Mouse (Mus musculus) heart, embryonic 14.5 days (tissue): ENCODE measurements around the gene Rgs3. TPM values are rescaled to one million over a fixed set of nuclear protein-coding genes. Genes with fewer than 3 reads are reported as not detected.
A peak's percentile ranks its signal among the peaks of the same experiment; 100 is the strongest.

Experiments
- ATAC-seq: fragments of 200-750 bp; cut with Nextera tagmentation; 2 replicates; pipeline ENCODE4 v1.8.0; 2017; ENCODE audit warnings: low read depth, moderate TSS enrichment; ENCODE audit not compliant: insufficient number of reproducible peaks, insufficient read depth, low FRiP score
- H3K27ac ChIP-seq, 2 experiments: fragments of 200-500 bp in 1 of 2; fragments of 300-500 bp in 1 of 2; sonication (generic) in 1 of 2; replicated peaks in 1 of 2; 2 replicates each; pipeline ENCODE4 v1.5.1; 2012 to 2014; ENCODE audit warnings: low read depth in 2 of 2, low read length in 2 of 2, control low read depth in 1 of 2, mild to moderate bottlenecking in 1 of 2, mixed read lengths in 1 of 2; ENCODE audit not compliant: control insufficient read depth in 1 of 2, insufficient read depth in 1 of 2
- H3K27me3 ChIP-seq: fragments of 300-500 bp; sonication (generic); 2 replicates; pipeline ENCODE4 v1.6.1; 2014; ENCODE audit warnings: mild to moderate bottlenecking, low read length, control low read depth; ENCODE audit not compliant: control insufficient read depth, insufficient read depth
- H3K36me3 ChIP-seq: fragments of 300-500 bp; sonication (generic); 2 replicates; pipeline ENCODE4 v1.6.1; 2014; ENCODE audit warnings: mild to moderate bottlenecking, control low read depth, low read length, mixed read lengths; ENCODE audit not compliant: control insufficient read depth, insufficient read depth
- H3K4me1 ChIP-seq, 2 experiments: fragments of 200-500 bp in 1 of 2; fragments of 300-500 bp in 1 of 2; sonication (generic) in 1 of 2; 2 replicates each; pipeline ENCODE4 v1.6.1; 2012 to 2014; ENCODE audit warnings: low read length in 2 of 2, control low read depth in 1 of 2, mixed read lengths in 1 of 2; ENCODE audit not compliant: control insufficient read depth in 2 of 2, insufficient read depth in 2 of 2
- H3K4me2 ChIP-seq: fragments of 300-500 bp; sonication (generic); 2 replicates; pipeline ENCODE4 v1.6.1; 2014; ENCODE audit warnings: mild to moderate bottlenecking, low read length
- H3K4me3 ChIP-seq, 2 experiments: fragments of 200-500 bp in 1 of 2; fragments of 300-500 bp in 1 of 2; sonication (generic) in 1 of 2; 2 replicates each; pipeline ENCODE4 v1.5.1; 2012 to 2014; ENCODE audit warnings: low read length in 2 of 2, mild to moderate bottlenecking in 2 of 2, control low read depth in 1 of 2, low read depth in 1 of 2, moderate library complexity in 1 of 2; ENCODE audit not compliant: control insufficient read depth in 1 of 2, insufficient read depth in 1 of 2
- H3K9ac ChIP-seq: fragments of 300-500 bp; sonication (generic); 2 replicates; pipeline ENCODE4 v1.6.1; 2014; ENCODE audit warnings: mild to moderate bottlenecking, low read length
- H3K9me3 ChIP-seq: fragments of 300-500 bp; sonication (generic); 2 replicates; pipeline ENCODE4 v1.6.1; 2016; ENCODE audit warnings: low read length, control low read depth; ENCODE audit not compliant: control insufficient read depth
- WGBS: fragments of 180-500 bp; shearing (Covaris S2); extraction: QIAGEN DNeasy Blood & Tissue Kit; methylation state at CpG from one replicate; pipeline ENCODE4 v1.1.7; 2014; 5-methylcytosine and 5-hydroxymethylcytosine counted together
- polyA plus RNA-seq: library from polyadenylated mRNA; unstranded; fragments of >200 nt; fragmentation: Nextera tagmentation; extraction: Ambion mirVana; gene quantifications from 2 replicates; pipeline ENCODE4 v1.2.1, GENCODE M21; 2014

The Rgs3 gene
- polyA plus RNA-seq, 1 experiment from 2014 or later = 70.4 TPM

DNA sequence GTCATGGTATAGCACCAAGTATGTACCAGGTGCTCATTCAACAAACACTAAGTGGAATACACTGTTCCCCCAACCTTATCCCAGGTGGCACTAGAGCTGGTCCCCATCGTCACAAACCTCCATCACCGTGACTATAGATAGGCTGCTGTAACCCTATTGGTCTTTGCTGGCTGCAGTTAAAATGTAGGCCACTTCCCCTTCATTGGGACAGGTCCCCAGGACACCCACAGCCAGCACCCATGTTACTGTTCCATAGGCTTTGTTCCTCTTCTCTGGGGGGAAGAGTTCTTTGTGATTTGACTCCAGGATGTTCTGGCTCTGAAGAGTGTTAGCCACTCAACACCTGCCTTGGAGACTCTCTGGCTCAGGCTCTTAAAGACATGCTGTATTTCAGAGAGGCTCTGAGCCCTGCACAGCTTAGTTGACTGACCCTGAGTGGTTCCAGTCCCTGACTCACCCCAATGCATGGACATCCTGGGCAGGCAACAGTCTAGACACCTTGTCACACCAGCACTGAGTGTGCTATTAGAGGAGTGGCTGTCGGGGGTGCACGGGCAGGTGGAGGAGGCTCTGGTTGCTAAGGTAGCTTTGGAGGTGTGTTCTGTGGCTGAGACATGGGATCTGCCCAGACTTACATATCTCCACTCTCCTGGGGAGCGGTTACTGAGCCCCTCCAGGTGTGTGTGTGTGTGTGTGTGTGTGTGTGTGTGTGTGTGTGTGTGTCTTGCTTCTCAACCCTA is 94.4 kb downstream of the Rgs3 start:
- H3K9me3 ChIP-seq = no peaks in the 10 kb centered on the region
- WGBS = 87% methylated on average over 5 of the region's 5 CpGs
- no peak overlapping the region for H3K27ac ChIP-seq
- H3K27me3 ChIP-seq = peaks cover 12% of the 10 kb centered on the region
- H3K4me1 ChIP-seq = no peaks in the 10 kb centered on the region; a peak in 2 of 4 replicates
- no peak overlapping the region for H3K4me3 ChIP-seq
- H3K4me2 ChIP-seq = no peak overlapping the region
- no peak for ATAC-seq
- H3K36me3 ChIP-seq = peaks cover 45% of the 10 kb centered on the region
- H3K9ac ChIP-seq = no peak overlapping the region

DNA sequence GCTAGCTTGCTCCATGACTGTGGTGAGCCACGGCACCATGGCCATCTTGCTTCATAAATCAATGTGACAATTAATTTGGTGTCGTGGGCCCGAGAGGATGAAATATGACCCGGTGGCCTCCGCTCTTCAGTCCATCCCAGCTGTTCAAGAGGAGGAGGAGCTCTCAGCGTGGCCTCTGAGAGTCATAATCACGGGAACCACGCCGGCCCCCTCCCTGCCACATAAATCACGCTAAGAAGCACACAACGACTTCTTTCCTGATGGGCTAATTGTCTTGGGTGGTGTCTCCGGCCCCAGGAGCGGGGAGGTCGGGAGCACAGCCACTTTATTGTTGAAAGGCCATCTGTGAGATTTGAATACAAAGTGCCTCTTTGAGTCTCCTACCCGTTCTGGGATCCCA is 99.6 kb downstream of the Rgs3 start:
- H3K4me3 ChIP-seq = no peak overlapping the region
- ATAC-seq = no peak
- 67% methylated on average over 15 of the region's 15 CpGs for WGBS

DNA sequence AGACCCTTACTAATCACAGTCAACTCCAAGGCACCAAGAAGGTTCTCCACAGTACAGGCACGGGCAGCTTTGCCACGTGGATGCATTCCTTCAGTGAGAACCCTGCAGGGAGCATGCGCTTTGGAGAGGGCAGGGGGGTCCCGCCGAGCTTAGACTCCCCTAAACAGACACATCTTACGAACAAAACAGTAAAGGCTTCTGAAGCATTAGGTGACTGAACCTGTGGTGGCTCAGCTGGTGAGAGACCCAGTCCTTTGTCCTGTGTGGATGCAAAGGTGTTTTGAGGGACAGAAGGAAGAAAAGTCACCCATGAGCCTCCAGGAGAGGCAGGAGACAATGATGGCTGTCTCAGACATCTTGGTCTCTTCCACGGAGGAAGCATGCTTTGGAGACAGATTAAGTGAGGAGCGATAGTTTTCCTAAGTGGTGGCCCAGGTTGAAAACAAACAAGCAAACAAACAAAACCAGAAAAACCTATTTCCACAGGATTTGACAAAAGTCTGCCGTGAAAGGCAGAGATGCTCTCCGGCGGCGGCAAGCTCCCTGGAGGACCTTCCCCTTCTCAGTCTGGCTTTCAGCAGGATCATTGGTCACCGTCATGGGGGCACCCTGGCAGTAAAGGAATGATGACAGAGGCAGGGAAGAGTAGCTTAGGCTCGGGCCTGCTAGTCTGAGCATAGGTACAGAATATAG is 100.4 kb downstream of the Rgs3 start:
- Histone ChIP-seq H3K4me3 (no peak overlapping the region), H3K4me2 (peak overlapping the region; percentile 5), H3K9me3 (no peaks in the 10 kb centered on the region), H3K36me3 (peaks cover 21% of the 10 kb centered on the region; the same call in 1 of the 2 replicates), H3K27ac (peak overlapping the region; percentile 77 to 80), H3K27me3 (peaks cover 12% of the 10 kb centered on the region), H3K9ac (peak overlapping the region; percentile 42; the same call in 1 of the 2 replicates), H3K4me1 (peaks cover 41 to 44% of the 10 kb centered on the region in 2 experiments)
- ATAC-seq = no peak
- 31% methylated on average over 14 of the region's 14 CpGs for WGBS

More for the DNA sequence above, 99.6 kb downstream of the Rgs3 start:
- Histone ChIP-seq H3K9me3 (no peaks in the 10 kb centered on the region), H3K27me3 (peaks cover 12% of the 10 kb centered on the region), H3K4me2 (no peak overlapping the region), H3K27ac (no peak overlapping the region), H3K4me1 (peaks cover 41 to 44% of the 10 kb centered on the region in 2 experiments), H3K36me3 (peaks cover 21% of the 10 kb centered on the region; the same call in 1 of the 2 replicates), H3K9ac (no peak overlapping the region)

DNA sequence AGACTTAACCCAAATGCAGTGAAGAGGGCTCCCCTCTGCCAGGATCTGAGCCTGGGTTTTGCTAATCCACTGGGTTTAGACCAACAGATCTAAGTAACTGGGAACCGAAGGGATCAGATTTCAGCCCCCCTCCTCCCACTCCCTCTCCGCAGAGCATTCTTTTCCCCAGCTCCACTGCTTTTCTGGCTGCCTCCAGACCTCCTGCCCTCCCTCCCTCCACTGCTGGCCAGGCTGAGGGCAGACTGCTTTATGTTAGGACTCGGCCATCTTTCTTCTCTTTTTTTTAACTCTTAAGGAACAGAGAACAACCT is 100.9 kb downstream of the Rgs3 start:
- peak; percentile 48; the same call in 1 of the 2 replicates for ATAC-seq
- Histone ChIP-seq H3K4me1 (peaks cover 41 to 46% of the 10 kb centered on the region in 2 experiments), H3K9me3 (no peaks in the 10 kb centered on the region), H3K4me2 (peak overlapping the region; percentile 5), H3K4me3 (no peak overlapping the region), H3K27me3 (peaks cover 8% of the 10 kb centered on the region), H3K9ac (peak overlapping the region; percentile 42; the same call in 1 of the 2 replicates), H3K36me3 (peaks cover 21% of the 10 kb centered on the region; the same call in 1 of the 2 replicates), H3K27ac (peak overlapping the region; percentile 77 to 80)
- WGBS = 4% methylated on average over 3 of the region's 3 CpGs

DNA sequence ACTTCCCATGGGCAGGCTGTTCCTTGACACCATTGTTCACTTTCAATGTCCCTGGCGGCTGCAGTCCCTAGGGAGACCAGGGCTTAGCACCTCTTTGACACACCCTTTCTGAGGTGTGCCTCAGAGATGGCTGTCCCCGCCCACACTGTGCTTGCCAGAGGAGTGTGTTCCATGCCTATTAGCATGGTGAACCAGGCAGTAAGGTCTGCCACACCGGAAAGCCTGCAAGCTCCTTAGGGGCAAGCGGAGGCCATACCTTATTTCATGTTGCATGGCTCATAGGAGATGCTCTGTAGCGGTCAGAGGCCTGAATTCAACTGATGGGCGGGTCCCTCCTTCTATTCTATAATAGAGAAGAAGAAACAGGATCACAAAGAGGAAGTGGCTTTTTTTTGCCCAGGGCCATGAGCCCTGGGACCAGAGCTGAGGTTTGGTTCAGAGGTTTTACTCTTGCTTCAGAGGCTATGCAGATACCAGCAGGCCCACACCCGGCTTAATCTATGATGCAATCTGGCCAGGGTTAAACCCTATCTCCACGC is 101.7 kb downstream of the Rgs3 start:
- H3K4me3 ChIP-seq = no peak overlapping the region
- WGBS = 71% methylated on average over 8 of the region's 8 CpGs
- peaks cover 18% of the 10 kb centered on the region; the same call in 1 of the 2 replicates for H3K36me3 ChIP-seq
- H3K4me2 ChIP-seq = no peak overlapping the region
- H3K27ac ChIP-seq = peak overlapping the region; percentile 77 to 80
- ATAC-seq = 0 out of 2 replicates have a peak, but pooled peaks have one; percentile 13
- H3K27me3 ChIP-seq = peaks cover 6% of the 10 kb centered on the region
- no peaks in the 10 kb centered on the region for H3K9me3 ChIP-seq
- H3K4me1 ChIP-seq = peaks cover 41 to 55% of the 10 kb centered on the region in 2 experiments
- no peak overlapping the region for H3K9ac ChIP-seq

DNA sequence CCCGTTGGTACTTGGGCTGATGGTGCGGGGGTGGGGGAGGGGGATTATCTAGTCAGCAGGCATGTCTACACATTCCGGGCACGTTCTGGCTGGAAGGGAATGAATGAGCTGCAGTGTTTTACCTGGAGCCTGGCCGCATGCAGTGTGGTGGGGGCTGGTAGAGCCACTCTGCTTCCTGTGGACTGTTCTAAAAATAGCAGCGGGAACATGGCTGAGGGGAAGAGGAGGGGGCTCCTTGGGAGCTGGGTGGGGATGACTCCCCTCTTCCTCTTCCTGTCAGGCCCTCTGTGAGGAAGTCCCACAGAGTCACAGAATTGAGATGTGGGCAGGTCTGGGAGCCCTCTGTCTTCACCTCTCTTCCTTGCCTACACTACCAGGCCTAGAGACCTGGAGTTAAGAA is 103.7 kb downstream of the Rgs3 start:
- peak overlapping the region; percentile 32; the same call in 1 of the 2 replicates for H3K9ac ChIP-seq
- peak overlapping the region; percentile 50 for H3K4me2 ChIP-seq
- H3K36me3 ChIP-seq = peaks cover 6% of the 10 kb centered on the region; the same call in 1 of the 2 replicates
- WGBS = 0% methylated on average over 5 of the region's 6 CpGs
- peaks cover 41 to 55% of the 10 kb centered on the region in 2 experiments for H3K4me1 ChIP-seq
- peak overlapping the region; percentile 83 to 86 for H3K27ac ChIP-seq
- peaks cover under 1% of the 10 kb centered on the region; the same call in 1 of the 2 replicates for H3K27me3 ChIP-seq
- peak; percentile 75 for ATAC-seq
- H3K4me3 ChIP-seq = 0 out of 4 replicates have a peak overlapping the region, but pooled peaks of 1 of the 2 experiments have one; percentile 8
- H3K9me3 ChIP-seq = no peaks in the 10 kb centered on the region

DNA sequence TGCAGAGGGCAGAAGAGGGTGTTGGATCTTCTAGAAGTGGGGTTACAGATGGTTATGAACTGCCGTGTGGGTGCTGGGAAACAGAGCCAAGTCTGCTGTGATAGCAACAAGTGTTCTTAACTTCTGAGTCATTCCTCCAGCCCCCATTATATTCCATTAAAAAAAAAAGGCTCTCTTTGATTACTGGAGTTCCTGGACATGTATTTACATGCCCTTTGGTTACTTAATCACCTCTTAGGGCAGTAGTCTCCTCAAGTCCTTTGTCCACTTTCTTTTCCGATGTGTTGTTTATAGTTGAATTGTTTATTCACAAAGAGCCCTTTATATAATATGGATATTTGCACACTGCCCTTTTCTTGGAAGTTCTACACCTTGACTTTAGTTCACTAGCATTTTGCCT is 106.2 kb downstream of the Rgs3 start:
- no peak overlapping the region for H3K4me2 ChIP-seq
- ATAC-seq = no peak
- H3K9me3 ChIP-seq = no peaks in the 10 kb centered on the region
- peaks cover 46 to 58% of the 10 kb centered on the region in 2 experiments for H3K4me1 ChIP-seq
- 49% methylated on average over 2 of the region's 2 CpGs for WGBS
- no peak overlapping the region for H3K4me3 ChIP-seq
- no peak overlapping the region for H3K27ac ChIP-seq
- H3K36me3 ChIP-seq = peaks cover under 1% of the 10 kb centered on the region; the same call in 1 of the 2 replicates
- H3K27me3 ChIP-seq = no peaks in the 10 kb centered on the region
- H3K9ac ChIP-seq = no peak overlapping the region
